Mouse (Mus musculus) embryo, embryonic 11 days (tissue): Measurements from ENCODE around the gene Ttc9b.

Experiments
- DNase-seq: peaks from one replicate; pipeline ENCODE4 v3.0.0-alpha.2; 2015

Ttc9b gene

DNA sequence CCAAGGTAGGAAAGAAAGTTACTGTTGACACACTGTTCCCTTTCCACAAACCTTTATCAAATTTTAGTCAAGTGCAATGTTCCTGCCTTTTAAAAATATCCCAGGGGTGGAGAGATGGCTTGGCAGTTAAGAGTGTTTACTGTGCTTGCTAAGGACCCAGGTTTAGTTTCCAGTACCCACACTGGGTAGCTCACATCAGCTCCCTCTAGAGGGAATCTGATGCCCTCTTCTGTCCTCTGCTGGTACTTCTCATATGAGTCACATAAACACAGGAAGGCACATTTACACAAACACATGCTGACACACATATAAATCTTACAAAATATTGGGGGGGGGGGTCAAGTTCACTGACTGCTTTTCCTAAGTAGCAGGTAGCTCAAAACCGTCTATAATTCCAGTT is 9.2 kb upstream of the Ttc9b start:
- DNase-seq = no peak

- DNase-seq = no peak
These were observed 7.2 kb upstream of the Ttc9b start for GRCm38 (mm10) chr7:27646516-27646915.

DNA sequence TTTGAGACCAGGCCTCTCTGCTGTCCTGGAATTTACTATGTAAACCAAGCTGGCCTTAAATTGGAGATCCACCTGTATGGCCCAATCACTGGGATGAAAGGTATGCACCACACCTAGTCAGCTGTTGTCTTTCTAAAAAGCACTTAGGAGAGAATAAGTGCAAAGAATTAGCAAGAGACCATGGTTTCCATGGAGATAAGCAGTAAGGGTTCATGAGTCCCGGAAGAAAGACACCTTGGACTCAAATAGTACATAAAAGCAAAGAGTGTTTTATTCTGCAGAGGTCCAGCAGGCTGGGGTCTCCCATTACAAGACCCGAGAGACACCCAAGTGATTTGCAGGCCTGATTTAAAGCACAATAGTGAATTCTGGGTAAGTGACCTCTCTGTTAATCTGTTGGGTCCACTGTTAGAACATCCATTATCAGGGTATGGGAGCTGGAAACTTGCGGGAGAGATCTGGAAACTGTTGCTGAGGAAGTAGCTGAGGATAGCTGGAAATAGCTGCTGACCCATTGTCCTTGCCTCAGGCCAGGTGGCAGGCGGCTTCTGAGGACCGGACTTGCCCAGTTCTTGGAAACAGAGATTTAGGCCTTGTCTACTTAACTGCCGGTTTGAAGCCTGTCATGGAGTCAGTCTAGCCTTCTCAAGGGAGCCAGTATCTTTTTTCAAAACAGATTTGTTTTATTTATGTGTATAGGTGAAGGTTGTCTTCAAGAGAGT is 6.3 kb upstream of the Ttc9b start:
- no peak for DNase-seq

DNA sequence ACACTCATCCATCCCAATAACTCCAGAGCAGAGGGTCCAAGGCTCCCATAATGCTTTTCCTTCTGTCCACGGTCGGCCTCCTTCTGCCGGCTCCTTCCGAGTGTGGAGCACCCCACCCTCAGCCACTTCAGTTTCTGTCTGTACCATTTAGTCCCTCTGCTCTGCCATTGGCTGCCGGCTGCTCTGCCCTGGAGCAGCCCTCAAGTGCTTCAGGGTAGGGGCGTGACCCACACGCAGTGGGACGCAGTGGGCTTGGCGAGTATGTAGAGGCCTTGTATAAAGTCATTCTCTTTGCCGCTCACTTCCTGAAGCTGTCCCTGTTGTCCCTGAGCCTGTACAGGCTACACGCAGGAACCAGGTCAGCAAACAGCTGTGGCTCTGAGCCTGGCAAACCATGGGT is 4.0 kb upstream of the Ttc9b start:
- DNase-seq = no peak

- peak; percentile 86 for DNase-seq
These were observed 2.8 kb upstream of the Ttc9b start for GRCm38 (mm10) chr7:27650949-27651348.

DNA sequence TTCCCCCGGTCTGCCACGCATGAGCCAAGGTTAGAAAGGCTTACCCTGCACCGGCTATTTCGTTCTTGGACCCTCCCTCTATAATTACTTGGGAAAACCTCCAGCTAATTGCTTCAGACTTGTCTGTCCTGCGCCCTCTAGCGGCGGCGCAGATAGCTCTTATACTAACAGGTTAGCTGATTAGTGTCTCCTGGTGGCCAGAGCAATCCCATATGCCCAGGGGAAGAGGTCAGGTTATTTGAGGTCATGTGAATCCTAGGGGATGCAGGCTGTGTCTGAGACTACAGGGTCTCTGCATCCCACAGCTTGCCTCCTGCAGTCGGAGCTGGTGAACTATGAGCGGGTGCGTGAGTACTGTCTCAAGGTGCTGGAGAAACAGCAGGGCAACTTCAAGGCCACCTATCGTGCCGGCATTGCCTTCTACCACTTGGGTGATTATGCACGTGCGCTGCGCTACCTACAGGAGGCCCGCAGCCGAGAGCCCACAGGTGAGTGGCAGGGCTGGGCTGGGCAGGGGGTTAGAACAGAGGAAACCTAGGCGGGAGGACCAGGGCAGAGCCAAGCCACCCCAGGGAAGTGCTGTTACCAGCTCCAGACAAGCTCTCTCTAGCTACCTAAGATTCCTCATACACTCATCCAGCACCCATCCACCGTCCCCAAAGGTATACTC is 1.0 kb downstream of the Ttc9b start:
- DNase-seq = peak; percentile 40

- no peak for DNase-seq
These were observed 1.8 kb downstream of the Ttc9b start for GRCm38 (mm10) chr7:27655545-27655944.

DNA sequence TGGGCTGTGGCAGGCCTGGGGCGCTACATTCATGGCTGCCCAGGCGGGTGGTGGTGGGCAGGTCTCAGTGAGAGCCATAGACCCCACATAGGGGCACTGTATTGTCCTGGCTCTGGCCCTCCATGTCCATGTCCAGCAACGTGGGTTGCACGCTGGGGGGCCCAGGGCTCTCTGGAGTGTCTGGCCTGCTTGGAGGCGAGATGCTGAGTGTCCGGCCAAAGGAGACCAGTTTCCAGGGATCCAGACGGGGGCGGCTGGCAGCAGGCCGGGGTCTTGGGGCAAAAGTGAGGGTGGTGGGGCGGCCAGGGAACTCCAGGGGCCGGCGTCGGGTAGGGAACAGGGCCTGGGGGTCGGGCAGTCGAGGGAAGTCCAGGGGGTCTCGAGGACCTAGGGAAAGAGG is 2.9 kb downstream of the Ttc9b start:
- DNase-seq = no peak

GRCm38 (mm10) chr7:27657824-27658395 is 4.2 kb downstream of the Ttc9b start:
- DNase-seq = no peak

- DNase-seq = no peak
These were observed 5.3 kb downstream of the Ttc9b start for GRCm38 (mm10) chr7:27658712-27659663.

- no peak for DNase-seq
These were observed 8.3 kb downstream of the Ttc9b start for GRCm38 (mm10) chr7:27662038-27662437.

DNA sequence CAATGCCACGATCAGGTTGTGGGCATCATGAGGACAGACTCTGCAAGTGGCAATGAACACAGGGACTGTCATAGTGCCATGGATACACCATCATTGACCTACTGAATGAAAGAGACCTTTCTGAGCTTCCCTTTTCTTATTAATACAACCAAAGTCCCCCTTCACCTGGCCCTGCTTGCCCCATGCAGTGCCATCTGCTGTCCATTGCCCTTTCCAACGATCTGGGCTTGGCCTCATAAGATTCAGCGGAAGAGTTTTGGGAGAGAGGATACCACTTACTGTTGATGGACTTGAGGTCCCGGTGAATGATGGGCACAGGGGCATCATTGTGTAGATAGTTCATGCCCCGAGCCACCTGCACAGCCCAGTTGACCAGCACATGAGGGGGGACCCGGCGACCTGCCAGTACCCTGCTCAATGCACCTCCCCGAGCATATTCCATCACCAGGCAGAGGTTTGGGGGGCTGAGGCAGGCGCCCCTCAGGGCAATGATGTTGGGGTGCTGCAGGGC is 19.4 kb downstream of the Ttc9b start:
- no peak for DNase-seq

- DNase-seq = peak; percentile 42
These were observed 19.9 kb downstream of the Ttc9b start for GRCm38 (mm10) chr7:27673575-27674131.

GRCm38 (mm10) chr7:27674195-27674521 is 20.4 kb downstream of the Ttc9b start:
- no peak for DNase-seq

- DNase-seq = peak; percentile 96
These were observed 21.0 kb downstream of the Ttc9b start, which contains the start of gene Map3k10 for GRCm38 (mm10) chr7:27674522-27675221. Map3k10 (minus strand) TSS chr7:27674598.

DNA sequence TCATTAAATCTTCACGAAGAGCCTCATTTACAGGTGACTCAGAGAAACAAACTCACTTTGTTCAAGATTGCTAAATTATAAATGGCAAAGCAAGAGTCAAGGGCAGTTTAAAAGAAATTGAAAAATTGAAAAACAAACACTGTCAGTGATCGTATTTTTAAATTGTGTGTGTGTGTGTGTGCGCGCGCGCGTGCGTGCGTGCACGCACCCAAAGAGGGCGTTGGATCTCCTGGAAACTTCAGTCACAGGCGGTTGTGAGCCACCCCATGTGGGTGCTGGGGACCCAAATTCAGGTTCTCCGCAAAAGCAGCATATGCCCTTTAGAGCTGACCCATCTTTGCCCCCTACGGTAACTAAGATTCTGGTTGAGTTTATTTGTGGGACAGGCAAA is 21.5 kb downstream of the Ttc9b start:
- DNase-seq = no peak

- no peak for DNase-seq
These were observed 29.5 kb downstream of the Ttc9b start for GRCm38 (mm10) chr7:27683218-27683617.

DNA sequence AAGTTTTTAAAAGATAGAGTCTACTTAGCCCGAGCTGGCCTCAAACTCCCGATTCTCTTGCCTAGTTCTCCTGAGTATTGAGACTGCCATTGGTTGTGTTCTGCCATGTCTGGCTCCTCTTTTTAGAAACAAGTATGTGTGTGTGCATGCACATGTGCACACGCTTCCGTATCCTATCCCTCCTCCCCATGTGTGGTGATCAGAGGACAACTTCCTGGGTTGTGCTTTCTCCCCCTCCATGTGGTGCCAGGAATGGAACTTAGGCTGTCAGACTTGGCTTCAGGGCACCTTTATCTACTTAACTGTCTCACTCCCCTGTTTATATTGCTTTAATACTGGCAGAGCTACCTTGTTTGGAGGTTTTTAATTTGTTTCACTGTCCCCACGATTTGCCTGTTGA is 31.5 kb downstream of the Ttc9b start:
- DNase-seq = no peak

- DNase-seq = peak; percentile 62
These were observed 32.0 kb downstream of the Ttc9b start for GRCm38 (mm10) chr7:27685681-27686080.

DNA sequence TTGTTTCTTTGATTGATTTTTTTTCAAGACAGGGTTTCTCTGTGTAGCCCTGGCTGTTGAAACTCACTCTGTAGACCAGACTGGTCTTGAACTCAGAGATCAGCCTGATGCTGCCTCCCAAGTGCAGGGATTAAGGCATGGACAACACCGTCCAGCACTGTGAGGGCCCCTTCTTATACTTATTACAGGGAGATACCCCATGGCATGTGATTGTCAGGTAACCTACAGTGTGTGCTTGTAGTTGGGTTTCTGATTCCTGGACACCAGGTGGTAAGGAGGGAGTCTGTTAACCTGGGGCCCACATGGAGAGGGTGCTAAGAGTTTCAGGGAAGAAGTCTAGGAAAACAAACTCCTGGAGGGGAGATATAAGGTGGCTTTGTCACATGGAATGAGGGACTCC is 33.3 kb downstream of the Ttc9b start:
- DNase-seq = no peak

GRCm38 (mm10) chr7:27687836-27688235 is 34.1 kb downstream of the Ttc9b start:
- no peak for DNase-seq

- peak; percentile 15 for DNase-seq
These were observed 34.6 kb downstream of the Ttc9b start for GRCm38 (mm10) chr7:27688246-27688788.
